Mouse (Mus musculus) T-cell, adult 2 months (primary cell): Measurements from ENCODE around the gene Hgd.

Source experiments
- DNase-seq: peaks from one replicate; pipeline ENCODE4 v3.0.0; 2022; ENCODE audit warnings: low spot score

Gene Hgd

DNA sequence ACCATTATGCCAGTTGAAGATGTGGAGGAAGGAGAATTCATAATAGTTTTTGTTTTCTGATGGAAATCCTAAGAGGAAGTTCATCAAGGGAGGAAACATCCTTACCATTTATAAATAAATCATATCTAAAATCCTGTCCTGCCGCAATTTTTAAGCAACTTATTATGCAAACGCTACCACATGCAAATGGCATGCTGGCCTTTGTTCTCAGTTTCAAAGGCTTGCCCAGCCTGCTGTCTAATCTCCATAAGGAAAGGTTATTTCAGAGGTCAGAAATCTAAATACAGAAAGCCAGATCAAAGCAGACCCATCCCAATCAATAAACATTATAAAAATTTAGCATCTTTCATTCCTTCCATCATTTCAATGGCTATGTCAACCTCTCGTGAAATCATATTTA lies 1.9 kb downstream of the Hgd start:
- DNase-seq, result no peak

GRCm38 (mm10) chr16:37583306-37583705 lies 3.4 kb downstream of the Hgd start:
- DNase-seq, result no peak

- no peak for DNase-seq
These were observed 3.8 kb downstream of the Hgd start for GRCm38 (mm10) chr16:37583801-37584200.

DNA sequence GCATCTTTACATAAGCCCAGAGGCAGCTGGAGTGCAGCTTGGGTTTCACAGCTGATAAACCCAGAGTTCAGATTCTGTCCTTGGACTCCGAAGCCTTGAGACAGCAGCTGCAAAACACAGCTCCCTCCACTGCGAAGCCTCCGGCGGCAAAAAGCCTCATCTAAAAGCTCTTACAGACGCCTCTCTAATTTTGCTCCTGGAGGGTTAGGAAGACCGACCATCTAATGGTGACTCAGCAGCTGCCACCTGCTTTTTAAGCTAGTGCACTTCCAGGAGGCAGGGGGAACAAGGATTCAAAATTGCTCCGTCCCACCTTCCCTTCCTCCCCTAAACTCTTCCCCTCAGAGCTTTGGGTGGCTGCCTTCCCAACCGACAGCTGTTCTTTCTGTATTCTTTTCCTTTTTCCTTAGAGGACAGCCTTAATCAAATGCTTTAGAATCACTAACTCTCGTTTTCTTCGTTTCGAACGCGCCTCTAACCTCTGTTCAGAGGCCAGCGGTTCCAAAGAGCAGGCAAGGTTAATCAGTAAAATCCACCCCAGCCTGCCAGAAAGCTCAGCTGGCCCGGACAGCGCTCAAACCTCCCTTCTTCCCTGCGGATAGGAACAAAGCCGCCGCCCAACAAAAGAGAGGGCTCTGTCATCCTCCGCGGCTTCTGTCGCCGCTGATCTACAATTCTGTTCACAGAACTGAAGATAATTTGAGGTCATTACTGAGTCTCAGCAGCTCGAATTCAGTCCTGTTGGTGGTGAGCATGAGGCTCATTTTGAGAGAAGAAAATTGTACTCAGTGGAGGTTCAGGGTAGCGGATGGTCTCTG lies 4.5 kb downstream of the Hgd start:
- no peak for DNase-seq

GRCm38 (mm10) chr16:37585129-37585563 lies 5.2 kb downstream of the Hgd start:
- DNase-seq, result no peak

DNA sequence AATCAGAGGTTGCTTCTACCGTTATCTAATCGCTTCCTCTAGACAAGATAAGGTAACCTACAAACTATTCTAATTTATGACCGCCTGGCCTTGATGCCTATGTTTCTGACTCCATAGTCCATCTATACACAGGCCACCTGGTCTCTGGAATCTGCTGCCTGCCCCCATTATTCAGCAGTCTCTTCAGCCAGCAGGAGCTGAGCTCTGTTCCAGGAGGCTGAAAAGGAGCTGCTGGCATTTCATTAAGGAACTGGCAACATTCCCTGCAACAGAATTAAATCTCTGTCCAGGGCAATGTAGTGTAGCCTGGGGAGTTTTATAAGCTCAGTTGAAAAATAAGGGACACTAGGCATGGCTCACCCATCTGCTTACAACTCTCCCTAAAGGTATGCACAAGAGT lies 11.0 kb downstream of the Hgd start:
- DNase-seq, result no peak

- no peak for DNase-seq
These were observed 11.6 kb downstream of the Hgd start for GRCm38 (mm10) chr16:37591551-37591950.

DNA sequence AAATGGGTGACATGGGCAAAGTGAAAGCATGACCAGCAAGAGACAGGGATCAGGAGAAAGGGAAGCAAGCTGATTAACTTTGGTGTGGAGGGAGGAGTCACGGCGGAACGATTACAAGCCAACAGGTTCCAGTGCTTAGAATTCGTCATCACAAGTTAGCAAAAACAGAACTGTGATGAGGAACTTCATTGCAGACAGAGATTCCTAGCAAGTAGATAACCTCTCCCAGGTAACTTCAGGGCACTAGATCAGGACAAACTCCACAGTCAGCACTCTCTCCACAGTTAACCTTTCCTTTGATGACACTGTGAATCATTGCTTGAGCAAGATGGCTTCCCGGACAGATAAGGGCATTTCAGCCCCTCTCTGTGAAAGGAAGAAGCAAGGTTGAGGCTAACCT lies 17.5 kb downstream of the Hgd start:
- DNase-seq, result no peak

DNA sequence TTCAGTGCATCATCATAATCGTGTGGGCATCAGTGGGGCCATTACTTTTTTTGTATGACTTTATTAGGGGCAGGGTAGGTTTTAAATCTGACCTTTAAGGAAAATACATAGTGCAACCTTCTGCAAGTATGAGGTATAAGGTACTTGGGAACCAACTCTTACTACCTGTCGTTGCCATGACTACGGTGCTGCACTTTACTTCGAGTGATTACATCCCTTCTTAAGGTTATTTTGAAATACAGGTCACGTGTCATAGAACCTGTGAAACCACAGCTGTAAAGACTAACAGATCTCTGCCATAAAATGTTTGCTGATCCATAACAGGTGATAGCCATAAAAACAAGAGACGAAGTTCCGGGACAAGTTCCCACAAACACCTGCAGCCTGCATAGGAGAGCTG lies 18.5 kb downstream of the Hgd start:
- DNase-seq, result no peak

GRCm38 (mm10) chr16:37599326-37599725 lies 19.4 kb downstream of the Hgd start:
- DNase-seq, result no peak

GRCm38 (mm10) chr16:37603431-37603830 lies 23.5 kb downstream of the Hgd start:
- DNase-seq, result no peak

DNA sequence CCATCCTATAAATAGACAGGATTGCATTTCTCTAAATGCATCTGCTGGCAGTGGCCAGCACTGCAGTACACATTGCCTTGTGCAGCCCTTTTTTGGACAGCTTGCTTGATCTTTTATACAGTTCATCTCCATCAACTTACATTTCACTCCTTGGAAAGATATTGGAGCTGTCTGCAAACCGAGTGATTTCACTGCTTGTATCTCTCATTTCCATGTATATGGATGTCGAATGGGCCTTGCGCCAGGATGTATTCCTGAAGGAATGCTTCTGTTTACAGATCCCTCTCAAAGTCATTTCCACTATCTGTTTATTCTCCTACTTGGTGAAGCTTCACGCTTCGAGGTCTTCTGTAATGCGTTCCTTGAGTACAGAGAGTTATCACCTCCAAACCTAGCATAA lies 24.3 kb downstream of the Hgd start:
- DNase-seq, result no peak

DNA sequence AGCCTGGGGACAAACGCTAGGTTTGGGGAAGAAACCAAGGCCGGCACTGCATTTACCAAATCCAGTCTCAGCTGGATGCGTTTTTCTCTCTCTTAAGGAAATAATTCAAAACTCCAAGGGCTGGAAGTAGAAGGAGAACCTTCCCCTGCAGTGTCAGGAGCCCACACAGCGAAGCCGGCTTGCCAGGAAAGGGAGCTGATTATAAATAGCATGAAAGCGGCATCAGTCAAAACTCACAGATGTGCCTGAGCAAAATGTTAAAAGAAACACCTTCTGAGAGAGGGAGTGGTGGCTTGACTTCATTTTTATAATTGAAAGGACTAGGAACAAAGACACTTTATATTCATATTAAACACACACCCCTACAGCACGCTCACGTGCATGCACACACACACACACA lies 30.4 kb downstream of the Hgd start:
- DNase-seq, result no peak

- no peak for DNase-seq
These were observed 31.1 kb downstream of the Hgd start for GRCm38 (mm10) chr16:37611072-37611471.

- no peak for DNase-seq
These were observed 32.1 kb downstream of the Hgd start for GRCm38 (mm10) chr16:37612013-37612412.

- no peak for DNase-seq
These were observed 34.6 kb downstream of the Hgd start for GRCm38 (mm10) chr16:37614540-37614939.

DNA sequence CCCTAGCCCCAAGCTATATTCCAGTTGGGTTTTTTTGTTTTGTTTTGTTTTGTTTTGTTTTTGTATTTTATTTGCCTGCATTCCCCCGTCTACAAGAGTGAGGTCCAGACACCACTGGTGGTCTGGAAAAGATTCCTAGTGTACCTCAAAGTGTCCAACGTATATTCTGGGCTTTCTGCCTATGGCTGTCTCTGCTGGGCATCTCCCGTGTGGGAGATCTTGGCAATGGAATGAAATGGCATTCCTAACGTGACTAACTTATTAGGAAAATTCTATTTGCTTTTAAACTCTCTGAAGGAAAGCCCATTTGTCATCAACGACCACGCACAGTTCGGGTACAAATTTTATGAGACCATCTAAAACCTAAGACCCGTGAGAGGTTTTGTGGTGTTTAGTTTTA lies 35.5 kb downstream of the Hgd start:
- no peak for DNase-seq

- DNase-seq, result no peak
These were observed 36.2 kb downstream of the Hgd start for GRCm38 (mm10) chr16:37616104-37616503.

- DNase-seq, result no peak
These were observed 37.7 kb downstream of the Hgd start for GRCm38 (mm10) chr16:37617695-37618094.

DNA sequence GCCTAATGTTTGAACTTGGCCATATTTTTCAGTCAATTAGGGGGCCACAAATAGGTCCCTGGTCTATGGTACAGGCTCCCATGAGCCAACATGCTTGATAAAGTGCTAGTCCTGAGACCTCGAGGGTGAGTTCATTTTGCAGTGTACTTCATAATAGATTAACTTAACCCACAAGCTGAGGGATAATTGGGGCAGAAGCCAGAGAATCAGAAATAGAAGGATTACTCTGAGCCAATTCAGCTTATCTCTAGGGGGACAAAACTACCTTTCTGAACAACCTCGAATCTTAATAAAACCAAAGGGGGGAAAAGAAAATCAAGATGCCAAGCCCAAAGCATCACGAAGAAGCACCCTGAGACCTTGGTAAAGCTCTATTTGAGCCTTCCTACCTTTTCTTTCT lies 42.5 kb downstream of the Hgd start:
- DNase-seq, result no peak

GRCm38 (mm10) chr16:37622919-37623318 lies 43.0 kb downstream of the Hgd start:
- no peak for DNase-seq

DNA sequence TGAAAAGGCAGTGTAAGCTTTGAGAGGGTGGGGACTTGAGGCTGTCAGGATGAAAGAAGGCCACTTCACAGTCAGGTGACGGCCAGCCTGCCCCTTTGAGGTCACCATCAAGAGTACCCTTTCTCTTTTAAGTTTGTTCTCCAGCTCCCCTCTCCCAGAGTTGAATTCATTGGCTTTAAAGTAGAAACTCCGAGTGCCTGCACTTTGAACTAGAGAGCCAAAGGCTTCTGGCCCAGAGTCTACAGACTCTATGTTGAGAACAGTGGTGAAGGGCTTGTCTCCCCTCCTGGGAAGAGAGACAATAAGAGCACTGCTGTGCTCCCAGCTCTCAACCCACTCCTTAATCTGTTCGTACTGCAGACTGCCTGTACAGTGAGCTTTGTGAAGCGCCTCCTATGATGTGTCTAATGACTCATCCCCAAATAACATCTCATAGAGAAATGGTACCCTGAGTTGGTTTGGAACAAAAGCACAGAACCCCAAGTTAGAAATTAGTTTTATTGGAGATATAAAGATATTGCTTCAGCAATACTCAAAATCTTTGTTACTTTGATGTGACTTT lies 46.5 kb downstream of the Hgd start:
- no peak for DNase-seq

DNA sequence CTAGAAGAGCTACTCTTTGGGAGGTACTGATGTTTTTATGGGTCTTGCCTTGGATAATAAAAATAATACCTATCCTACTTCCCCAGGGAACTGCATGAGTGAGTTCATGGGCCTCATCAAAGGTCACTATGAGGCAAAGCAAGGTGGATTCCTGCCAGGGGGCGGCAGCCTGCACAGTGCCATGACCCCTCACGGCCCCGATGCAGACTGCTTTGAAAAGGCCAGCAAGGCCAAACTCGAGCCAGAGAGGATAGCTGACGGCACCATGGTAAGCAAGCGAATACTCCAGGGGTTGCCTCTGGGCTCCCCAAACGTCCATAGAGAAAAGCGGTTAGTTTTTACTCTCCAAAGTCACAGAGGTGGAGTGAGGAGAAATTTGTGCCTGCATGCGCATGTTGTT lies 48.4 kb downstream of the Hgd start:
- DNase-seq, result no peak

- DNase-seq, result no peak
These were observed 49.1 kb downstream of the Hgd start for GRCm38 (mm10) chr16:37629011-37629410.
